Mouse (Mus musculus) C2C12 (cell line): ENCODE measurements at regions not wholly inside any gene's neighbourhood (a gene's known extent, or its start where the extent isn't known, plus 50 kb on each side); places are given as distances from the start of the nearest gene placed in this dataset.

ENCODE experiments used
- CEBPB ChIP-seq: IDR thresholded peaks from one replicate; pipeline ENCODE4 v1.6.1; 2011; ENCODE audit warnings: low read depth, mild to moderate bottlenecking, control low read depth, moderate library complexity
- CTCF ChIP-seq: IDR thresholded peaks from one replicate; pipeline ENCODE4 v1.5.1; 2011; ENCODE audit not compliant: control insufficient read depth, insufficient read depth, insufficient read length
- MAX ChIP-seq: IDR thresholded peaks from one replicate; pipeline ENCODE4 v1.6.1; 2011; ENCODE audit warnings: mild to moderate bottlenecking, control low read depth
- USF1 ChIP-seq: IDR thresholded peaks from one replicate; pipeline ENCODE4 v1.6.1; 2011; ENCODE audit warnings: low read depth, mild to moderate bottlenecking, control low read depth, moderate library complexity

GRCm38 (mm10) chr11:19468803-19469202 is 450.0 kb upstream of the Meis1 start:
- no peak for TF ChIP-seq CTCF
- no peak for TF ChIP-seq MAX
- TF ChIP-seq CEBPB: no peak
- no peak for TF ChIP-seq USF1
